11 mouse cellular contexts compared by ENCODE assay signal in genomic region chr2:93666146-93666858, GRCm38 (mm10). TPM values are rescaled to one million over a fixed set of nuclear protein-coding genes. Genes with fewer than 3 reads are reported as not detected.
A peak's percentile ranks its signal among the peaks of the same experiment; 100 is the strongest.
DNase-seq lines count a peak whose midpoint lies in the region; ATAC-seq lines count a peak whose summit lies in the region.
"Had no signal": no experiment of that assay in that cellular context is flagged by ENCODE, and none has a peak within 500 bp of the region (broad histone marks: within the 10 kb centered on the region; RNA-seq: fewer than 3 reads in every experiment).

No protein-coding gene starts in this region.

- no peak overlapping the region for H3K27ac ChIP-seq in heart, embryonic 10.5 days
- H3K27ac ChIP-seq in embryonic facial prominence, embryonic 15.5 days (replicated peaks), result peak overlapping the region; percentile 65
- H3K27ac ChIP-seq: hindbrain, embryonic 10.5 days; macrophage had no signal

- no peak overlapping the region for H3K9ac ChIP-seq in embryonic facial prominence, embryonic 15.5 days

- H3K27me3 ChIP-seq in heart, embryonic 10.5 days (ENCODE audit: insufficient read depth, poor library complexity, severe bottlenecking), result peaks cover 14% of the 10 kb centered on the region
- H3K27me3 ChIP-seq in embryonic facial prominence, embryonic 15.5 days, result no peaks in the 10 kb centered on the region

- H3K9me3 ChIP-seq in heart, embryonic 10.5 days, result no peaks in the 10 kb centered on the region
- H3K9me3 ChIP-seq in embryonic facial prominence, embryonic 15.5 days (replicated peaks), result no peaks in the 10 kb centered on the region
- H3K9me3 ChIP-seq: hindbrain, embryonic 10.5 days had no signal

- 59% methylated on average over 3 of the region's 3 CpGs for WGBS in heart, embryonic 10.5 days
- 29% methylated on average over 3 of the region's 3 CpGs for WGBS in embryonic facial prominence, embryonic 15.5 days

- H3K4me2 ChIP-seq in embryonic facial prominence, embryonic 15.5 days (replicated peaks), result no peak overlapping the region

- H3K4me1 ChIP-seq in heart, embryonic 10.5 days, result peaks cover 18% of the 10 kb centered on the region
- H3K4me1 ChIP-seq in embryonic facial prominence, embryonic 15.5 days, result peaks cover 57% of the 10 kb centered on the region

- H3K4me3 ChIP-seq in heart, embryonic 10.5 days, result no peak overlapping the region
- H3K4me3 ChIP-seq in embryonic facial prominence, embryonic 15.5 days (replicated peaks), result no peak overlapping the region
- H3K4me3 ChIP-seq: hindbrain, embryonic 10.5 days had no signal

- no peak for ATAC-seq in embryonic facial prominence, embryonic 15.5 days (ENCODE audit: insufficient number of reproducible peaks, low FRiP score, low TSS enrichment, low read depth)

- peak; percentile 53 to 54 for DNase-seq in heart, adult 18-20 months
- DNase-seq in heart, embryonic 10.5 days (ENCODE audit: low spot score), result no peak
- DNase-seq in right cerebral cortex, postnatal 10 days (ENCODE audit: low spot score in 2 of 2), result peak; percentile 59 to 65
- DNase-seq in right cerebral cortex, postnatal 25 days, result no peak
- no peak for DNase-seq in spleen, postnatal 14 days (ENCODE audit: low spot score in 2 of 2)
- DNase-seq in layer of hippocampus, adult 18-20 months (ENCODE audit: low spot score in 2 of 2), result no peak
- DNase-seq: cerebellum, postnatal 36 days; thymus, postnatal 14 days had no signal

- H3K36me3 ChIP-seq in heart, embryonic 10.5 days, result no peaks in the 10 kb centered on the region
- peaks cover 23% of the 10 kb centered on the region for H3K36me3 ChIP-seq in embryonic facial prominence, embryonic 15.5 days
- H3K36me3 ChIP-seq: hindbrain, embryonic 10.5 days had no signal

RNA-seq across cellular contexts. Expression of gene Alx4, which starts 24.1 kb away (rescaled TPM):
- under 1 TPM; 0.37 to 0.59 TPM for total RNA-seq in heart, adult 18-20 months (2021)
- 0.83 and 3.6 TPM in 2 replicates for polyA plus RNA-seq in heart, embryonic 10.5 days (2016; fragmentation: Nextera tagmentation; extraction: Ambion mirVana)
- polyA plus RNA-seq in embryonic facial prominence, embryonic 15.5 days (2015; fragmentation: Nextera tagmentation; extraction: Ambion mirVana), result 14.3 and 14.9 TPM in 2 replicates
- under 1 TPM; 0.51 to 0.62 TPM for total RNA-seq in layer of hippocampus, adult 18-20 months (2021)
- polyA plus RNA-seq: macrophage had no signal

Comparison
In these comparisons a context has a peak if more than half of its experiments do, and no peak if none do; other contexts are left out.
1. DNase-seq: peak in heart, adult 18-20 months (2 of 2) and right cerebral cortex, postnatal 10 days (2 of 2); none in heart, embryonic 10.5 days (single experiment), right cerebral cortex, postnatal 25 days (single experiment), spleen, postnatal 14 days (0 of 2) and layer of hippocampus, adult 18-20 months (0 of 2).